In genomic region chr5:111570826-111571225, GRCm38 (mm10) we compare ENCODE assay signal across 8 mouse cellular contexts.
A peak's percentile ranks its signal among the peaks of the same experiment; 100 is the strongest.
DNase-seq lines count a peak whose midpoint lies in the region; ATAC-seq and TF ChIP-seq lines count a peak whose summit lies in the region.
"Had no signal": no experiment of that assay in that cellular context is flagged by ENCODE, and none has a peak within 500 bp of the region (broad histone marks: within the 10 kb centered on the region; RNA-seq: fewer than 3 reads in every experiment).

No protein-coding gene starts in this region.

- intact Hi-C loops in left cerebral cortex, postnatal 10 days (cut with DNase I), result loop anchor here (5.0 kb wide), 1 partner anchor 149 kb away; no protein-coding TSS in a partner anchor

- H3K27ac ChIP-seq in lung, embryonic 14.5 days (ENCODE audit: low read depth), result no peak overlapping the region
- peak overlapping the region; percentile 44; the same call in 1 of the 2 replicates for H3K27ac ChIP-seq in embryonic facial prominence, embryonic 15.5 days (replicated peaks)
- H3K27ac ChIP-seq in neural tube, embryonic 13.5 days (replicated peaks), result no peak overlapping the region

- no peak overlapping the region for H3K4me2 ChIP-seq in lung, embryonic 14.5 days
- no peak overlapping the region for H3K4me2 ChIP-seq in embryonic facial prominence, embryonic 15.5 days (replicated peaks)
- H3K4me2 ChIP-seq in neural tube, embryonic 13.5 days, result no peak overlapping the region

- peaks cover 7% of the 10 kb centered on the region; the same call in 1 of the 2 replicates for H3K4me1 ChIP-seq in lung, embryonic 14.5 days (ENCODE audit: insufficient read depth)
- peaks cover 32% of the 10 kb centered on the region for H3K4me1 ChIP-seq in embryonic facial prominence, embryonic 15.5 days
- H3K4me1 ChIP-seq in neural tube, embryonic 13.5 days (replicated peaks), result peaks cover 34% of the 10 kb centered on the region

- no peaks in the 10 kb centered on the region for H3K36me3 ChIP-seq in lung, embryonic 14.5 days (ENCODE audit: insufficient read depth)
- H3K36me3 ChIP-seq in embryonic facial prominence, embryonic 15.5 days, result no peaks in the 10 kb centered on the region
- no peaks in the 10 kb centered on the region for H3K36me3 ChIP-seq in neural tube, embryonic 13.5 days

- TF ChIP-seq CTCF in lung, embryonic 14.5 days (IDR thresholded peaks at IDR 0.05; ENCODE audit: low read depth), result no peak

- no peaks in the 10 kb centered on the region for H3K9me3 ChIP-seq in lung, embryonic 14.5 days (ENCODE audit: low read depth, low read length)
- no peaks in the 10 kb centered on the region for H3K9me3 ChIP-seq in embryonic facial prominence, embryonic 15.5 days (replicated peaks)
- H3K9me3 ChIP-seq in neural tube, embryonic 13.5 days, result no peaks in the 10 kb centered on the region

- DNase-seq in lung, embryonic 14.5 days, result peak; percentile 30
- DNase-seq in lung, postnatal 14 days, result no peak
- peak; percentile 24 for DNase-seq in kidney, adult 9 months
- DNase-seq in adrenal gland, postnatal 4 days (ENCODE audit: low spot score in 2 of 2), result no peak
- DNase-seq in left cerebral cortex, postnatal 10 days (ENCODE audit: extremely low spot score in 1 of 2, low spot score in 2 of 2), result no peak
- DNase-seq: adrenal gland, postnatal 25 days had no signal

- no peaks in the 10 kb centered on the region for H3K27me3 ChIP-seq in lung, embryonic 14.5 days (ENCODE audit: insufficient read depth, low read length)
- no peaks in the 10 kb centered on the region for H3K27me3 ChIP-seq in embryonic facial prominence, embryonic 15.5 days
- peaks cover 36% of the 10 kb centered on the region for H3K27me3 ChIP-seq in neural tube, embryonic 13.5 days

- WGBS in lung, embryonic 14.5 days, result 8% methylated on average over 10 of the region's 10 CpGs
- WGBS in embryonic facial prominence, embryonic 15.5 days, result 32% methylated on average over 10 of the region's 10 CpGs
- WGBS in neural tube, embryonic 13.5 days, result 3% methylated on average over 10 of the region's 10 CpGs

- no peak for ATAC-seq in lung, embryonic 14.5 days (ENCODE audit: insufficient read depth)
- no peak for ATAC-seq in embryonic facial prominence, embryonic 15.5 days (ENCODE audit: insufficient number of reproducible peaks, low FRiP score, low TSS enrichment, low read depth)
- ATAC-seq in neural tube, embryonic 13.5 days (ENCODE audit: low read depth), result peak; percentile 72

- H3K4me3 ChIP-seq in lung, embryonic 14.5 days (ENCODE audit: low read depth, low read length), result no peak overlapping the region
- H3K4me3 ChIP-seq in embryonic facial prominence, embryonic 15.5 days (replicated peaks), result no peak overlapping the region
- no peak overlapping the region for H3K4me3 ChIP-seq in neural tube, embryonic 13.5 days

- no peak overlapping the region for H3K9ac ChIP-seq in lung, embryonic 14.5 days
- no peak overlapping the region for H3K9ac ChIP-seq in embryonic facial prominence, embryonic 15.5 days
- no peak overlapping the region for H3K9ac ChIP-seq in neural tube, embryonic 13.5 days

Comparison
In these comparisons a context has a peak if more than half of its experiments do, and no peak if none do; other contexts are left out.
1. DNase-seq: peak in lung, embryonic 14.5 days (single experiment) and kidney, adult 9 months (single experiment); none in lung, postnatal 14 days (single experiment), adrenal gland, postnatal 4 days (0 of 2) and left cerebral cortex, postnatal 10 days (0 of 2).